Mouse (Mus musculus) stomach, embryonic 16.5 days (tissue): ENCODE measurements around the gene Sh3d19. TPM values are rescaled to one million over a fixed set of nuclear protein-coding genes. Genes with fewer than 3 reads are reported as not detected.

Experiments
- ATAC-seq: fragments of 200-750 bp; cut with Nextera tagmentation; 2 replicates; pipeline ENCODE4 v1.8.0; 2017; ENCODE audit warnings: moderate number of reproducible peaks, moderate TSS enrichment; ENCODE audit not compliant: insufficient read depth, low FRiP score
- H3K27ac ChIP-seq: fragments of 300-500 bp; sonication (generic); 2 replicates; pipeline ENCODE4 v1.5.1; 2014; ENCODE audit warnings: low read length
- H3K27me3 ChIP-seq: fragments of 300-500 bp; sonication (generic); 2 replicates; pipeline ENCODE4 v1.6.1; 2014; ENCODE audit warnings: low read length, control low read depth, mixed read lengths; ENCODE audit not compliant: control insufficient read depth, insufficient read depth
- H3K36me3 ChIP-seq: fragments of 300-500 bp; sonication (generic); 2 replicates; pipeline ENCODE4 v1.6.1; 2014; ENCODE audit warnings: low read length; ENCODE audit not compliant: control insufficient read depth, insufficient read depth
- H3K4me1 ChIP-seq: fragments of 300-500 bp; sonication (generic); 2 replicates; pipeline ENCODE4 v1.6.1; 2014; ENCODE audit warnings: low read length, control low read depth, mixed read lengths; ENCODE audit not compliant: control insufficient read depth, insufficient read depth
- H3K4me2 ChIP-seq: fragments of 300-500 bp; sonication (generic); 2 replicates; pipeline ENCODE4 v1.6.1; 2014; ENCODE audit warnings: low read depth, low read length, mixed read lengths
- H3K4me3 ChIP-seq: fragments of 300-500 bp; sonication (generic); replicated peaks from 2 replicates; pipeline ENCODE4 v1.5.1; 2014; ENCODE audit warnings: mild to moderate bottlenecking, low read length
- H3K9ac ChIP-seq: fragments of 300-500 bp; sonication (generic); 2 replicates; pipeline ENCODE4 v1.6.1; 2014; ENCODE audit warnings: low read length
- H3K9me3 ChIP-seq: fragments of 300-500 bp; sonication (generic); replicated peaks from 2 replicates; pipeline ENCODE4 v1.6.1; 2016; ENCODE audit warnings: low read length, control low read depth; ENCODE audit not compliant: control insufficient read depth
- WGBS: fragments of 180-500 bp; shearing (Covaris S2); extraction: QIAGEN DNeasy Blood & Tissue Kit; methylation state at CpG from one replicate; pipeline ENCODE4 v1.1.7; 2014; 5-methylcytosine and 5-hydroxymethylcytosine counted together
- polyA plus RNA-seq: library from polyadenylated mRNA; unstranded; fragments of >200 nt; fragmentation: Nextera tagmentation; extraction: Ambion mirVana; gene quantifications from 2 replicates; pipeline ENCODE4 v1.2.1, GENCODE M21; 2015

The Sh3d19 gene
- polyA plus RNA-seq, 1 experiment from 2014 or later = 33.3 TPM

GRCm38 (mm10) chr3:86028658-86029375 is 57.9 kb downstream of the Sh3d19 start:
- 71% methylated on average over 15 of the region's 15 CpGs for WGBS
- ATAC-seq = no peak
- Histone ChIP-seq H3K27ac (no peak overlapping the region), H3K9me3 (peaks cover 4% of the 10 kb centered on the region; the same call in 1 of the 2 replicates), H3K4me1 (no peaks in the 10 kb centered on the region), H3K4me3 (no peak overlapping the region), H3K36me3 (peaks cover 5% of the 10 kb centered on the region; the same call in 1 of the 2 replicates), H3K4me2 (no peak overlapping the region), H3K27me3 (no peaks in the 10 kb centered on the region), H3K9ac (no peak overlapping the region)

- no peak overlapping the region for H3K4me2 ChIP-seq
- no peaks in the 10 kb centered on the region for H3K27me3 ChIP-seq
- no peak overlapping the region for H3K27ac ChIP-seq
- H3K9ac ChIP-seq = no peak overlapping the region
- H3K36me3 ChIP-seq = no peaks in the 10 kb centered on the region
- no peaks in the 10 kb centered on the region for H3K4me1 ChIP-seq
- H3K9me3 ChIP-seq = no peaks in the 10 kb centered on the region
- no peak overlapping the region for H3K4me3 ChIP-seq
- WGBS = 51% methylated on average over 4 of the region's 4 CpGs
- ATAC-seq = no peak
Observed at GRCm38 (mm10) chr3:86030566-86030965, 59.7 kb downstream of the Sh3d19 start.

- Histone ChIP-seq H3K4me3 (no peak overlapping the region), H3K4me2 (no peak overlapping the region), H3K9ac (no peak overlapping the region), H3K36me3 (no peaks in the 10 kb centered on the region), H3K27me3 (no peaks in the 10 kb centered on the region), H3K27ac (0 out of 2 replicates have a peak overlapping the region, but pooled peaks have one; percentile 13), H3K4me1 (peaks cover 7% of the 10 kb centered on the region), H3K9me3 (no peaks in the 10 kb centered on the region)
- no peak for ATAC-seq
- WGBS = 69% methylated on average over 9 of the region's 9 CpGs
Observed at GRCm38 (mm10) chr3:86033455-86034090, 62.7 kb downstream of the Sh3d19 start.

- no peaks in the 10 kb centered on the region for H3K9me3 ChIP-seq
- H3K27me3 ChIP-seq = no peaks in the 10 kb centered on the region
- WGBS = 63% methylated on average over 9 of the region's 9 CpGs
- H3K4me3 ChIP-seq = no peak overlapping the region
- ATAC-seq = no peak
- peaks cover 20% of the 10 kb centered on the region for H3K4me1 ChIP-seq
- H3K27ac ChIP-seq = peak overlapping the region; percentile 55; the same call in 1 of the 2 replicates
- no peak overlapping the region for H3K9ac ChIP-seq
- H3K4me2 ChIP-seq = no peak overlapping the region; the same call in 1 of the 2 replicates
- H3K36me3 ChIP-seq = no peaks in the 10 kb centered on the region
Observed at GRCm38 (mm10) chr3:86037926-86038484, 67.1 kb downstream of the Sh3d19 start.

- no peaks in the 10 kb centered on the region for H3K36me3 ChIP-seq
- peak overlapping the region; percentile 90 for H3K27ac ChIP-seq
- ATAC-seq = peak; percentile 56; the same call in 1 of the 2 replicates
- no peaks in the 10 kb centered on the region for H3K27me3 ChIP-seq
- 0 out of 2 replicates have a peak overlapping the region, but pooled peaks have one; percentile 8 for H3K4me3 ChIP-seq
- H3K4me2 ChIP-seq = peak overlapping the region; percentile 36
- 0 out of 2 replicates have a peak overlapping the region, but pooled peaks have one; percentile 16 for H3K9ac ChIP-seq
- H3K9me3 ChIP-seq = no peaks in the 10 kb centered on the region
- 27% methylated on average over 3 of the region's 3 CpGs for WGBS
- peaks cover 20% of the 10 kb centered on the region for H3K4me1 ChIP-seq
Observed at GRCm38 (mm10) chr3:86038648-86039047, 67.7 kb downstream of the Sh3d19 start.

GRCm38 (mm10) chr3:86040286-86041201 is 69.6 kb downstream of the Sh3d19 start:
- H3K4me3 ChIP-seq = peak overlapping the region; percentile 28
- WGBS = 43% methylated on average over 14 of the region's 14 CpGs

GRCm38 (mm10) chr3:86047686-86048408 is 76.9 kb downstream of the Sh3d19 start:
- ATAC-seq = no peak
- Histone ChIP-seq H3K4me3 (no peak overlapping the region), H3K27ac (no peak overlapping the region), H3K4me2 (no peak overlapping the region), H3K9me3 (no peaks in the 10 kb centered on the region), H3K9ac (no peak overlapping the region), H3K27me3 (no peaks in the 10 kb centered on the region), H3K36me3 (peaks cover 18% of the 10 kb centered on the region; the same call in 1 of the 2 replicates), H3K4me1 (0 out of 2 replicates have a peak, but pooled peaks cover 3% of the 10 kb centered on the region)
- 97% methylated on average over 9 of the region's 9 CpGs for WGBS

More at GRCm38 (mm10) chr3:86040286-86041201, 69.6 kb downstream of the Sh3d19 start:
- Histone ChIP-seq H3K27me3 (no peaks in the 10 kb centered on the region), H3K4me2 (peak overlapping the region; percentile 39), H3K9ac (peak overlapping the region; percentile 61), H3K4me1 (peaks cover 23% of the 10 kb centered on the region), H3K9me3 (no peaks in the 10 kb centered on the region), H3K27ac (peak overlapping the region; percentile 94), H3K36me3 (peaks cover under 1% of the 10 kb centered on the region; the same call in 1 of the 2 replicates)
- ATAC-seq = peak; percentile 77

GRCm38 (mm10) chr3:86049041-86049440 is 78.1 kb downstream of the Sh3d19 start:
- Histone ChIP-seq H3K9ac (no peak overlapping the region), H3K4me2 (no peak overlapping the region), H3K9me3 (no peaks in the 10 kb centered on the region), H3K27me3 (no peaks in the 10 kb centered on the region), H3K4me1 (0 out of 2 replicates have a peak, but pooled peaks cover 3% of the 10 kb centered on the region), H3K27ac (no peak overlapping the region), H3K4me3 (no peak overlapping the region), H3K36me3 (peaks cover 18% of the 10 kb centered on the region; the same call in 1 of the 2 replicates)
- 88% methylated on average over 2 of the region's 2 CpGs for WGBS
- ATAC-seq = no peak
